Mouse (Mus musculus): ENCODE data around the gene Ppp1r21. TPM values are rescaled to one million over a fixed set of nuclear protein-coding genes. Genes with fewer than 3 reads are reported as not detected.

The Ppp1r21 gene
- polyA plus RNA-seq, 1 experiment from 2014 or later = 23.8 TPM

- Histone ChIP-seq H3K9me3 (ENCODE audit: control insufficient read depth, low read length) (no peaks in the 10 kb centered on the region), H3K9ac (ENCODE audit: low read length) (no peak overlapping the region), H3K27ac (ENCODE audit: low read depth, low read length) (no peak overlapping the region), H3K4me1 (replicated peaks; ENCODE audit: control insufficient read depth, insufficient read depth, low read length) (peaks cover 14% of the 10 kb centered on the region), H3K4me3 (ENCODE audit: low read depth, low read length) (no peak overlapping the region), H3K4me2 (ENCODE audit: low read depth, low read length, severe bottlenecking) (no peak overlapping the region), H3K36me3 (ENCODE audit: control insufficient read depth, insufficient read depth, low read length) (no peaks in the 10 kb centered on the region), H3K27me3 (ENCODE audit: control insufficient read depth, insufficient read depth, low read length) (no peaks in the 10 kb centered on the region)
- ATAC-seq (replicated peaks; ENCODE audit: low FRiP score) = no peak
- DNase-seq (ENCODE audit: low spot score) = no peak
- WGBS = 96% methylated on average over 5 of the region's 5 CpGs
Measured at GRCm38 (mm10) chr17:88492107-88492460, 37.8 kb upstream of the Ppp1r21 start.

- no peak overlapping the region; the same call in 1 of the 2 replicates for H3K4me2 ChIP-seq (ENCODE audit: low read depth, low read length, severe bottlenecking)
- H3K27ac ChIP-seq (ENCODE audit: low read depth, low read length) = peak overlapping the region; percentile 78
- H3K27me3 ChIP-seq (ENCODE audit: control insufficient read depth, insufficient read depth, low read length) = no peaks in the 10 kb centered on the region
- no peak overlapping the region for H3K4me3 ChIP-seq (ENCODE audit: low read depth, low read length)
- H3K4me1 ChIP-seq (replicated peaks; ENCODE audit: control insufficient read depth, insufficient read depth, low read length) = peaks cover 14% of the 10 kb centered on the region
- H3K36me3 ChIP-seq (ENCODE audit: control insufficient read depth, insufficient read depth, low read length) = no peaks in the 10 kb centered on the region
- ATAC-seq (replicated peaks; ENCODE audit: low FRiP score) (peak; percentile 24; the same call in 1 of the 2 replicates), DNase-seq (ENCODE audit: low spot score) (no peak)
- H3K9me3 ChIP-seq (ENCODE audit: control insufficient read depth, low read length) = no peaks in the 10 kb centered on the region
- H3K9ac ChIP-seq (ENCODE audit: low read length) = no peak overlapping the region; the same call in 1 of the 2 replicates
- WGBS = 51% methylated on average over 9 of the region's 9 CpGs
Measured at GRCm38 (mm10) chr17:88493551-88493950, 36.4 kb upstream of the Ppp1r21 start.

GRCm38 (mm10) chr17:88494121-88494771 lies 35.7 kb upstream of the Ppp1r21 start:
- 31% methylated on average over 14 of the region's 14 CpGs for WGBS

GRCm38 (mm10) chr17:88494772-88495132 lies 35.2 kb upstream of the Ppp1r21 start:
- Histone ChIP-seq H3K4me1 (replicated peaks; ENCODE audit: control insufficient read depth, insufficient read depth, low read length) (peaks cover 14% of the 10 kb centered on the region), H3K4me3 (ENCODE audit: low read depth, low read length) (no peak overlapping the region), H3K4me2 (ENCODE audit: low read depth, low read length, severe bottlenecking) (peak overlapping the region; percentile 22; the same call in 1 of the 2 replicates), H3K9ac (ENCODE audit: low read length) (peak overlapping the region; percentile 9; the same call in 1 of the 2 replicates), H3K36me3 (ENCODE audit: control insufficient read depth, insufficient read depth, low read length) (no peaks in the 10 kb centered on the region), H3K27me3 (ENCODE audit: control insufficient read depth, insufficient read depth, low read length) (no peaks in the 10 kb centered on the region), H3K9me3 (ENCODE audit: control insufficient read depth, low read length) (no peaks in the 10 kb centered on the region), H3K27ac (ENCODE audit: low read depth, low read length) (peak overlapping the region; percentile 78)
- ATAC-seq (replicated peaks; ENCODE audit: low FRiP score) (peak; percentile 53), DNase-seq (ENCODE audit: low spot score) (no peak)
- WGBS = 54% methylated on average over 10 of the region's 10 CpGs

More at GRCm38 (mm10) chr17:88494121-88494771, 35.7 kb upstream of the Ppp1r21 start:
- ATAC-seq (replicated peaks; ENCODE audit: low FRiP score) = peak; percentile 83
- Histone ChIP-seq H3K9me3 (ENCODE audit: control insufficient read depth, low read length) (no peaks in the 10 kb centered on the region), H3K36me3 (ENCODE audit: control insufficient read depth, insufficient read depth, low read length) (no peaks in the 10 kb centered on the region), H3K4me1 (replicated peaks; ENCODE audit: control insufficient read depth, insufficient read depth, low read length) (peaks cover 14% of the 10 kb centered on the region), H3K4me3 (ENCODE audit: low read depth, low read length) (no peak overlapping the region), H3K9ac (ENCODE audit: low read length) (peak overlapping the region; percentile 20; the same call in 1 of the 2 replicates), H3K27me3 (ENCODE audit: control insufficient read depth, insufficient read depth, low read length) (no peaks in the 10 kb centered on the region), H3K27ac (ENCODE audit: low read depth, low read length) (peak overlapping the region; percentile 78), H3K4me2 (ENCODE audit: low read depth, low read length, severe bottlenecking) (peak overlapping the region; percentile 34)
- DNase-seq (ENCODE audit: low spot score) = peak; percentile 75

GRCm38 (mm10) chr17:88498090-88498682 lies 31.7 kb upstream of the Ppp1r21 start:
- Histone ChIP-seq H3K9me3 (ENCODE audit: control insufficient read depth, low read length) (no peaks in the 10 kb centered on the region), H3K27ac (ENCODE audit: low read depth, low read length) (no peak overlapping the region), H3K36me3 (ENCODE audit: control insufficient read depth, insufficient read depth, low read length) (no peaks in the 10 kb centered on the region), H3K9ac (ENCODE audit: low read length) (no peak overlapping the region), H3K4me2 (ENCODE audit: low read depth, low read length, severe bottlenecking) (no peak overlapping the region), H3K27me3 (ENCODE audit: control insufficient read depth, insufficient read depth, low read length) (no peaks in the 10 kb centered on the region), H3K4me3 (ENCODE audit: low read depth, low read length) (no peak overlapping the region), H3K4me1 (replicated peaks; ENCODE audit: control insufficient read depth, insufficient read depth, low read length) (peaks cover 14% of the 10 kb centered on the region)
- DNase-seq (ENCODE audit: low spot score) = no peak
- WGBS = 75% methylated on average over 5 of the region's 5 CpGs
- no peak for ATAC-seq (replicated peaks; ENCODE audit: low FRiP score)

- no peak for DNase-seq (ENCODE audit: low spot score)
Measured at GRCm38 (mm10) chr17:88504056-88504455, 25.9 kb upstream of the Ppp1r21 start.

GRCm38 (mm10) chr17:88505275-88505723 lies 24.6 kb upstream of the Ppp1r21 start:
- Histone ChIP-seq H3K9me3 (ENCODE audit: control insufficient read depth, low read length) (no peaks in the 10 kb centered on the region), H3K36me3 (ENCODE audit: control insufficient read depth, insufficient read depth, low read length) (no peaks in the 10 kb centered on the region), H3K27me3 (ENCODE audit: control insufficient read depth, insufficient read depth, low read length) (no peaks in the 10 kb centered on the region), H3K27ac (ENCODE audit: low read depth, low read length) (no peak overlapping the region), H3K4me3 (ENCODE audit: low read depth, low read length) (no peak overlapping the region), H3K4me2 (ENCODE audit: low read depth, low read length, severe bottlenecking) (no peak overlapping the region), H3K9ac (ENCODE audit: low read length) (peak overlapping the region; percentile 24; the same call in 1 of the 2 replicates), H3K4me1 (replicated peaks; ENCODE audit: control insufficient read depth, insufficient read depth, low read length) (0 out of 2 replicates have a peak, but pooled peaks cover 4% of the 10 kb centered on the region)
- DNase-seq (ENCODE audit: low spot score) = no peak
- 30% methylated on average over 10 of the region's 10 CpGs for WGBS
- peak; percentile 72 for ATAC-seq (replicated peaks; ENCODE audit: low FRiP score)

More at GRCm38 (mm10) chr17:88504056-88504455, 25.9 kb upstream of the Ppp1r21 start:
- 0 out of 2 replicates have a peak, but pooled peaks cover 4% of the 10 kb centered on the region for H3K4me1 ChIP-seq (replicated peaks; ENCODE audit: control insufficient read depth, insufficient read depth, low read length)
- no peak overlapping the region for H3K4me2 ChIP-seq (ENCODE audit: low read depth, low read length, severe bottlenecking)
- no peak for ATAC-seq (replicated peaks; ENCODE audit: low FRiP score)
- H3K4me3 ChIP-seq (ENCODE audit: low read depth, low read length) = no peak overlapping the region
- 94% methylated on average over 13 of the region's 13 CpGs for WGBS
- no peak overlapping the region for H3K27ac ChIP-seq (ENCODE audit: low read depth, low read length)
- H3K9me3 ChIP-seq (ENCODE audit: control insufficient read depth, low read length) = no peaks in the 10 kb centered on the region
- no peaks in the 10 kb centered on the region for H3K36me3 ChIP-seq (ENCODE audit: control insufficient read depth, insufficient read depth, low read length)
- no peaks in the 10 kb centered on the region for H3K27me3 ChIP-seq (ENCODE audit: control insufficient read depth, insufficient read depth, low read length)
- no peak overlapping the region for H3K9ac ChIP-seq (ENCODE audit: low read length)

GRCm38 (mm10) chr17:88505941-88506340 lies 24.0 kb upstream of the Ppp1r21 start:
- Histone ChIP-seq H3K4me3 (ENCODE audit: low read depth, low read length) (no peak overlapping the region), H3K9ac (ENCODE audit: low read length) (no peak overlapping the region), H3K9me3 (ENCODE audit: control insufficient read depth, low read length) (no peaks in the 10 kb centered on the region), H3K4me2 (ENCODE audit: low read depth, low read length, severe bottlenecking) (no peak overlapping the region), H3K27me3 (ENCODE audit: control insufficient read depth, insufficient read depth, low read length) (no peaks in the 10 kb centered on the region), H3K27ac (ENCODE audit: low read depth, low read length) (no peak overlapping the region), H3K36me3 (ENCODE audit: control insufficient read depth, insufficient read depth, low read length) (no peaks in the 10 kb centered on the region), H3K4me1 (replicated peaks; ENCODE audit: control insufficient read depth, insufficient read depth, low read length) (0 out of 2 replicates have a peak, but pooled peaks cover 6% of the 10 kb centered on the region)
- 91% methylated on average over 15 of the region's 15 CpGs for WGBS
- no peak for ATAC-seq (replicated peaks; ENCODE audit: low FRiP score)
- no peak for DNase-seq (ENCODE audit: low spot score)

Measured in forebrain, embryonic 11.5 days (tissue).